Mouse (Mus musculus) myocyte (in vitro differentiated cells): ENCODE measurements around the gene Ehmt2. TPM values are rescaled to one million over a fixed set of nuclear protein-coding genes. Genes with fewer than 3 reads are reported as not detected.
"Not testable (repeated sequence)": the region's sequence is repeated elsewhere in the genome, so short reads cannot be mapped to it uniquely, and the experiment has no call there.

Source experiments
- H3K27me3 ChIP-seq: one replicate; pipeline ENCODE4 v1.6.1; 2011; ENCODE audit not compliant: control insufficient read depth, insufficient read depth, insufficient read length
- H3K36me3 ChIP-seq: one replicate; pipeline ENCODE4 v1.6.1; 2011; ENCODE audit not compliant: control insufficient read depth, insufficient read depth
- H3K4me2 ChIP-seq: one replicate; pipeline ENCODE4 v1.6.1; 2011; ENCODE audit warnings: low read depth, control low read depth
- H3K4me3 ChIP-seq: one replicate; pipeline ENCODE4 v1.5.1; 2011; ENCODE audit warnings: mild to moderate bottlenecking, control low read depth, moderate library complexity
- H3K79me2 ChIP-seq: one replicate; pipeline ENCODE4 v1.6.1; 2011; ENCODE audit not compliant: control insufficient read depth, insufficient read depth
- H3ac ChIP-seq: one replicate; pipeline ENCODE4 v1.6.1; 2011; ENCODE audit not compliant: control insufficient read depth, insufficient read length
- CEBPB ChIP-seq: IDR thresholded peaks from 2 replicates; pipeline ENCODE4 v1.6.1; 2011; ENCODE audit warnings: mild to moderate bottlenecking, moderate library complexity; ENCODE audit not compliant: poor library complexity, insufficient read depth, severe bottlenecking
- E2F4 ChIP-seq: IDR thresholded peaks from one replicate; pipeline ENCODE4 v1.6.1; 2011; ENCODE audit warnings: mild to moderate bottlenecking, control low read depth, moderate library complexity; ENCODE audit not compliant: insufficient read depth
- MAX ChIP-seq: IDR thresholded peaks from one replicate; pipeline ENCODE4 v1.6.1; 2011; ENCODE audit warnings: low read depth, mild to moderate bottlenecking, control low read depth
- MYOD1 ChIP-seq, 3 experiments: IDR thresholded peaks; one replicate each; pipeline ENCODE4 v1.6.1; 2011; ENCODE audit warnings: control low read depth in 2 of 3, low read depth in 2 of 3, mild to moderate bottlenecking in 2 of 3, moderate library complexity in 1 of 3; ENCODE audit not compliant: insufficient read length in 2 of 3, control insufficient read depth in 1 of 3
- MYOG ChIP-seq, 3 experiments: IDR thresholded peaks; one replicate each; pipeline ENCODE4 v1.6.1; 2011; ENCODE audit warnings: control low read depth in 2 of 3, low read depth in 2 of 3, mild to moderate bottlenecking in 2 of 3; ENCODE audit not compliant: insufficient read length in 2 of 3, control insufficient read depth in 1 of 3, insufficient read depth in 1 of 3
- POLR2A ChIP-seq: IDR thresholded peaks from one replicate; pipeline ENCODE4 v1.6.1; 2011; ENCODE audit warnings: low read depth, mild to moderate bottlenecking, control low read depth, moderate library complexity; ENCODE audit not compliant: insufficient read length
- POLR2AphosphoS2 ChIP-seq: IDR thresholded peaks from one replicate; pipeline ENCODE4 v1.6.1; 2011; ENCODE audit warnings: low read depth, control low read depth; ENCODE audit not compliant: insufficient read length
- REST ChIP-seq: IDR thresholded peaks from one replicate; pipeline ENCODE4 v1.6.1; 2011; ENCODE audit warnings: mild to moderate bottlenecking, control low read depth, moderate library complexity; ENCODE audit not compliant: insufficient read depth, insufficient read length
- SRF ChIP-seq: IDR thresholded peaks from one replicate; pipeline ENCODE4 v1.6.1; 2011; ENCODE audit warnings: low read depth; ENCODE audit not compliant: control insufficient read depth, insufficient read length
- TCF12 ChIP-seq: IDR thresholded peaks from one replicate; pipeline ENCODE4 v1.6.1; 2011; ENCODE audit warnings: mild to moderate bottlenecking, control low read depth; ENCODE audit not compliant: poor library complexity, insufficient read depth, severe bottlenecking
- TCF3 ChIP-seq: IDR thresholded peaks from one replicate; pipeline ENCODE4 v1.6.1; 2011; ENCODE audit warnings: low read depth, control low read depth; ENCODE audit not compliant: insufficient read length
- USF1 ChIP-seq: IDR thresholded peaks from one replicate; pipeline ENCODE4 v1.6.1; 2011; ENCODE audit warnings: low read depth, mild to moderate bottlenecking, control low read depth, moderate library complexity
- polyA plus RNA-seq: library from polyadenylated mRNA; unstranded; fragments of >200 nt; fragmentation: generic; extraction: Trizol; gene quantifications from one replicate; pipeline ENCODE4 v1.2.1, GENCODE M21; 2012; ENCODE audit warnings: missing spikeins

The Ehmt2 gene
- polyA plus RNA-seq, 1 experiment, result 94.5 TPM

DNA sequence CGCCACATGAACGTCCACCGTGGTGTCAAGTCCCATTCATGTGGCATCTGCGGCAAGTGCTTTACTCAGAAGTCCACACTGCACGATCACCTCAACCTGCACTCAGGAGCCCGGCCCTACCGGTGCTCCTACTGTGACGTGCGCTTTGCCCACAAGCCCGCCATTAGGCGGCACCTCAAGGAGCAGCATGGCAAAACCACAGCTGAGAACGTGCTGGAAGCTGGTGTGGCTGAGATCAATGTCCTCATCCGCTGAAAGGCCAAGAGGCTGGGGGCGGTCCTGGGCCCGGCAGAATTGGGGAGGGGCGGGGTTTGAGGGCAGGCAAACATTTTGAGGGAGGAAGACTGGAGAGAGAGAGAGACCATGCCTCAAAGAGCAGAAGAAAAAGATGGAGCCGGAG, 1.9 kb upstream of the Ehmt2 start:
- Histone ChIP-seq H3K36me3 (no peaks in the 10 kb centered on the region), H3K4me3 (no peak overlapping the region), H3K4me2 (no peak overlapping the region), H3K27me3 (no peaks in the 10 kb centered on the region), H3K79me2 (peaks cover 24% of the 10 kb centered on the region), H3ac (no peak overlapping the region)
- TF ChIP-seq CEBPB (no peak), MYOD1 (IDR thresholded peaks at IDR 0.05; ENCODE audit: control insufficient read depth in 1 of 3, insufficient read length in 2 of 3, low read depth in 2 of 3) (no peak), MAX (no peak), TCF12 (no peak), MYOG (IDR thresholded peaks at IDR 0.05; ENCODE audit: control insufficient read depth in 1 of 3, insufficient read depth in 1 of 3, insufficient read length in 2 of 3, low read depth in 2 of 3) (no peak), USF1 (no peak), SRF (no peak), POLR2A (no peak), TCF3 (no peak), POLR2AphosphoS2 (no peak), REST (no peak), E2F4 (no peak)

DNA sequence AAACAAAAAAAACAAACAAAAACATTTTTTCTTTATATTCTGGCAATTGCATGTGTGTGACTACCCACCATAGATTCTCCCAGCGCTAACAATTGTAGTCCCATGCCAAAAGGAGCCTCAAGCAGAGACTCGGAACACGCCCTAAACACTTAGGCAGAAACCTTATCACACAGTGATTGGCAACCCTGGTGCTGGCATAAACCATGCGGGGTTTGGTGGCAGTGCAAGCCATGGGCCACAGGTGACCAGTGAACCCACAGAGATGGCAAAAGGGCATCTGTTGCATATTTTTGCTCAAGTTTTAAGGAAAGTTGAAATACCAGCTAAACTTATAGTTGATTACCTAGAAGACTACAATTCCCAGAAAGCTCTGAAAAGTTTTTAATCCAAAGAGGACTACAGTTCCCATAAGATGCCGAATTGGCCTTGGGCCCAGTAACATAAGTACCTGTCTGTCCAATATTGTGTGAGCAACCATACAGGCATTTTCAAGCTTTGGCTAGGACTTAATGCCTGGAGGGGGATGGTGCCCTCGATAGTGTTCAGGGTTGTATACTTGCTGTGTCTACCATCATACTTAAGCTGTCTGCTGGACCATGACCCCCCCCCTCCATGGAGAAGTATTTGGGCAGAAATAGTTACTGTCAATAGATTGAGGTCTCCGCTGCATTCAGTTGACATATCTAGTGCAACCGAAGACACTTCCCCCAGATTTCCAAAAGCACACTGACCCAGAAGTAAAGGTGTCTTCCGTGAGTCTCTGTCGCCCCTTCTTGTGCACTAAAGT, 703 bp upstream of the Ehmt2 start:
- peaks cover 28% of the 10 kb centered on the region for H3K79me2 ChIP-seq
- no peaks in the 10 kb centered on the region for H3K27me3 ChIP-seq
- peak overlapping the region; percentile 75 for H3ac ChIP-seq
- H3K4me2 ChIP-seq, result peak overlapping the region; percentile 98
- no peaks in the 10 kb centered on the region for H3K36me3 ChIP-seq
- peak overlapping the region; percentile 91 for H3K4me3 ChIP-seq
- TF ChIP-seq MYOD1 (IDR thresholded peaks at IDR 0.05; ENCODE audit: control insufficient read depth in 1 of 3, insufficient read length in 2 of 3, low read depth in 2 of 3), result peak in 1 of 3 experiments; percentile 0
- no peak for TF ChIP-seq MAX
- TF ChIP-seq POLR2AphosphoS2, result peak; percentile 14
- no peak for TF ChIP-seq REST
- TF ChIP-seq MYOG (IDR thresholded peaks at IDR 0.05; ENCODE audit: control insufficient read depth in 1 of 3, insufficient read depth in 1 of 3, insufficient read length in 2 of 3, low read depth in 2 of 3), result no peak

DNA sequence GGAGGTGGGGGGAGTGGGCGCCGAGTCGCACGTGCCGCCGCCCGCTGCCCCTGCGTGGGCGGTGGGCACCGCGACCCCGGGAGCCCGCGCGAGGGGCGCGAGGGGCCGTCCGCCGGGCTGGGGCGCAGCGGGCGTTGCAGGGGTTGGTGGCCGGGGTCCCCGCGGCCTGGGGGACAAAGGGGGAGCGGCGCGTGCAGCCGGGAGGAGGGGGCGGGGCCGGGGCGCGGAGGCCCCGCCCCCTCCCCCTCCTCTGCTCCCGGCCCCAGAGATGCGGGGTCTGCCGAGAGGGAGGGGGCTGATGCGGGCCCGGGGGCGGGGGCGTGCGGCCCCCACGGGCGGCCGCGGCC, 410 bp downstream of the Ehmt2 start:
- peaks cover 28% of the 10 kb centered on the region for H3K79me2 ChIP-seq
- H3ac ChIP-seq, result peak overlapping the region; percentile 75
- TF ChIP-seq TCF3, result no peak
- no peak for TF ChIP-seq POLR2AphosphoS2
- no peak for TF ChIP-seq REST
- TF ChIP-seq SRF, result no peak
- no peak for TF ChIP-seq USF1
- TF ChIP-seq MYOD1 (IDR thresholded peaks at IDR 0.05; ENCODE audit: control insufficient read depth in 1 of 3, insufficient read length in 2 of 3, low read depth in 2 of 3), result no peak
- TF ChIP-seq MYOG (IDR thresholded peaks at IDR 0.05; ENCODE audit: control insufficient read depth in 1 of 3, insufficient read depth in 1 of 3, insufficient read length in 2 of 3, low read depth in 2 of 3), result no peak
- TF ChIP-seq E2F4, result no peak
- no peak for TF ChIP-seq POLR2A
- TF ChIP-seq TCF12, result no peak
- TF ChIP-seq CEBPB, result no peak
- no peak for TF ChIP-seq MAX
- H3K36me3 ChIP-seq, result peaks cover 4% of the 10 kb centered on the region
- no peak overlapping the region for H3K4me2 ChIP-seq
- peak overlapping the region; percentile 91 for H3K4me3 ChIP-seq
- no peaks in the 10 kb centered on the region for H3K27me3 ChIP-seq

DNA sequence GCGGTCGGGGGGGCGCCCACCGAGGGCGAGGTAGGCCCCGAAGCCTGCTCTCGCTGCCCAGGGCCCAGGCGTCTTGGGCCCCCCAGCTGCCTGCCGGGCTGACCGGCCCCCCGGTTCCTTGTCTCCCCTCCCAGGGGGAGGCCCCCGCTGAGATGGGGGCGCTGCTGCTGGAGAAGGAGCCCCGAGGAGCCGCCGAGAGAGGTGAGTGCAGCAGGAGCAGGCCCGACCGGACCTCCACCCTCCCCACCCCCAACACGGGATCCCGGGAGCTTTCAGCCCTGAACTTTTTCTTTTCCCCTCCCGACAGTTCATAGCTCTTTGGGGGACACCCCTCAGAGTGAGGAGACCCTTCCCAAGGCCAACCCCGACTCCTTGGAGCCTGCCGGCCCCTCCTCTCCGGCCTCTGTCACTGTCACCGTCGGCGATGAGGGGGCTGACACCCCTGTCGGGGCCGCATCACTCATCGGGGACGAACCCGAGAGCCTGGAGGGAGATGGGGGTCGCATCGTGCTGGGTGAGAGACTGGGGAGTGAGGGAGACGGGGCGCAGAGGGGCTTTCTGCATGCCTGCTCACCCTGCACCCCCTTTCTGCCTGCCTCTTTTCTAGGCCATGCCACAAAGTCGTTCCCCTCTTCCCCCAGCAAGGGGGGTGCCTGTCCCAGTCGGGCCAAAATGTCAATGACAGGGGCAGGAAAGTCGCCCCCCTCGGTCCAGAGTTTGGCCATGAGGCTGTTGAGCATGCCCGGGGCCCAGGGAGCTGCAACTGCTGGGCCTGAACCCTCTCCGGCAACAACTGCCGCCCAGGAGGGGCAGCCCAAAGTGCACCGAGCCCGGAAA, 1.0 kb downstream of the Ehmt2 start:
- Histone ChIP-seq H3K27me3 (no peaks in the 10 kb centered on the region), H3K36me3 (peaks cover 4% of the 10 kb centered on the region), H3ac (peak overlapping the region; percentile 75), H3K79me2 (peaks cover 28% of the 10 kb centered on the region), H3K4me2 (peak overlapping the region; percentile 80), H3K4me3 (peak overlapping the region; percentile 91)
- TF ChIP-seq CEBPB, result no peak
- TF ChIP-seq MYOG (IDR thresholded peaks at IDR 0.05; ENCODE audit: control insufficient read depth in 1 of 3, insufficient read depth in 1 of 3, insufficient read length in 2 of 3, low read depth in 2 of 3), result peak in 1 of 3 experiments; percentile 37
- peak; percentile 8 for TF ChIP-seq POLR2A

DNA sequence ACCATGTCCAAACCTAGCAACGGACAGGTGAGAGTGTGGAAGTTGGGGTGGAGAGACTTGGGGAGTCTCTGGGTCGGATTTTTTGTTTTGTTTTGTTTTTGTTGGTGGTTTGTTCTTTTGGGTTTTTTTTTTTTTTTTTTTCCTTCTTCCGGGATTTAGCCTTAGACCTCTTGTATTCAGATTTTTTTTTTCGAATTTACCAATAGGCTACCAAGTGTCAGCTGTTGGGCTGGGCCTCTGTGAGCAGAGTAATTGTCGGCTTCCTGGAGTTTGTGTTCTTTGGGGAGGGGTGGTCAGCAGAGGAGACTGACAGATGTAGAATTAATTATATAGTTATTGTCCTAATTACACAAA, 1.6 kb downstream of the Ehmt2 start:
- H3K79me2 ChIP-seq, result peaks cover 28% of the 10 kb centered on the region
- H3ac ChIP-seq, result peak overlapping the region; percentile 75
- peak overlapping the region; percentile 91 for H3K4me3 ChIP-seq
- peak overlapping the region; percentile 80 for H3K4me2 ChIP-seq
- H3K27me3 ChIP-seq, result no peaks in the 10 kb centered on the region
- TF ChIP-seq POLR2AphosphoS2, result no peak
- TF ChIP-seq E2F4, result no peak
- peak; percentile 34 for TF ChIP-seq USF1
- no peak for TF ChIP-seq MAX
- peaks cover 4% of the 10 kb centered on the region for H3K36me3 ChIP-seq

DNA sequence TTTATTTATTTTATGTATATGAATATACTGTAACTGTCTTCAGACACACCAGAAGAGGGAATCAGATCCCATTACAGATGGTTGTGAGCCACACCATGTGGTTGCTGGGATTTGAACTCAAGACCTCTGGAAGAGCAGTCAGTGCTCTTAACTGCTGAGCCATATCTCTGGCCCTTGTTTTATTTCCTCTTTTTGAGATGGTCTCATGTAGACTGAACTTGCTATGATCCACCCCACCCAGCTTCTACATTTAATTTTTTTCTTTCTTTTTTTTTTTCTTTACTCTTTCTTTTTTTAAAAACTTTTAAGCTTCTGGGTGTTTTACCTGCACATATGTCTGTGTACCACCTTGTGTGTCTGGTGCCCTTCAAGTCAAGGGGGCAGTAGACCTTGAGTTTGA, 2.6 kb downstream of the Ehmt2 start:
- not testable (repeated sequence) for H3K27me3 ChIP-seq, H3K4me3 ChIP-seq, H3K36me3 ChIP-seq, H3ac ChIP-seq
- Histone ChIP-seq H3K79me2 (peaks cover 28% of the 10 kb centered on the region), H3K4me2 (peak overlapping the region; percentile 80)

DNA sequence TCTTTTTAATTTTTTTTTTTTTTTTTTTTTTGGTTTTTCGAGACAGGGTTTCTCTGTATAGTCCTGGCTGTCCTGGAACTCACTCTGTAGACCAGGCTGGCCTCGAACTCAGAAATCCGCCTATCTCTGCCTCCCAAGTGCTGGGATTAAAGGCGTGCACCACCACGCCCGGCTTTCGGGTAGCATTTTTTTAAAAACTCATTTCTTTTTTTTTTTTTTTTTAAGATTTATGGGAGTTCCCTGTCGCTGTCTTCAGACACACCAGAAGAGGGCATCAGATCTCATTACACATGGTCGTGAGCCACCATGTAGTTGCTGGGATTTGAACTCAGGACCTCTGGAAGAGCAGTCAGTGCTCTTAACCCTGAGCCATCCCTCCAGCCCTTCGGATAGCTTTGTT, 3.7 kb downstream of the Ehmt2 start:
- not testable (repeated sequence) for H3K27me3 ChIP-seq, H3K36me3 ChIP-seq, H3K4me3 ChIP-seq, H3ac ChIP-seq, H3K4me2 ChIP-seq
- H3K79me2 ChIP-seq, result peaks cover 28% of the 10 kb centered on the region
